Mouse (Mus musculus): ENCODE results near the gene Ccn5. TPM values are rescaled to one million over a fixed set of nuclear protein-coding genes. Genes with fewer than 3 reads are reported as not detected.

Gene Ccn5
- total RNA-seq (2021), result 1 to 10 TPM; 1.5 to 2.0 TPM

DNA sequence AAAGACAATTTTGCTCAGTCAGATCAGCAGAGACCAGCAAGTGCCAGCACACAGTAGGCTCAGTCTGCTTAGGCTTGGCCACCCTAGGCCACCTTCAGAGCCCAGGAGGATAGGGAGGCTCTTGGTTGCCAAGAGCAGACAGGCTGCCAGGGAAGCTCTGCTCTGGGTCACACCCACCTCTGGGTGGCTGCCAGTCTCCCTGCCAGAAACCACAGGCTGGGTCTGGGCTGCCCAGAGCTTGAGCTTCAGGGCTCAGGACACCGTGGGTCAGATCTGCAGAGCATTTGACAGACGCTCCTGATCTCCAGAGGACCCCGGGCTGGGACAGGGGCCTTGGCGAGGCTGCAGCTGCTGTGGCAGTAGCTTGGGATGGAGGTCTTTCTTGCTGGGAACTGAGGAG lies at the start of gene Ccn5:
Ccn5 (plus strand) TSS at position 255 of the 400 bp plus-strand sequence.
- peak; percentile 81 to 82 for DNase-seq
- intact Hi-C loops (cut with DNase I), result loop anchor here (5.0 to 10.0 kb wide), 2 partner anchors 218 to 286 kb away; partner anchors contain the start of gene Ttpal

DNA sequence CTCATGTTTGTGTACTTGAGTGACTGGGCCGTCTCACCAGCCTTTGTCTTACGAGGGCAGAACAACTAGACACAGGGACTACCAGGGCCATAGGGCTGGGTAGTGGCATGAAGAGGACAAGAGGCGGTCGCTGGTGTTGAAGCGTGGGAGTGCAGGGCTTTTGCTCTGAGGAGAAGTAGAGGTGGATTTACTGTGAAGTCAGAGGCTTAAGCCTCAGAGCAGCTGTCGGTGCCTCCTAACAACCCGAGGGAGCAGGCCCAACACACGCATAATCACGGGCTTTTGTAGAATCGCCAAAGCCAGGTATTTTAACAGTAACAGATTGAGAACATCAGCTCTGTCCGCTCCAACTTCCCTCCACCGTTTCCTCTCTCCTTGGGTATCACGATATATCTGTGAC lies 44.0 kb upstream of the Ccn5 start:
- DNase-seq, result no peak
- intact Hi-C loops (cut with DNase I), result no loop called here

DNA sequence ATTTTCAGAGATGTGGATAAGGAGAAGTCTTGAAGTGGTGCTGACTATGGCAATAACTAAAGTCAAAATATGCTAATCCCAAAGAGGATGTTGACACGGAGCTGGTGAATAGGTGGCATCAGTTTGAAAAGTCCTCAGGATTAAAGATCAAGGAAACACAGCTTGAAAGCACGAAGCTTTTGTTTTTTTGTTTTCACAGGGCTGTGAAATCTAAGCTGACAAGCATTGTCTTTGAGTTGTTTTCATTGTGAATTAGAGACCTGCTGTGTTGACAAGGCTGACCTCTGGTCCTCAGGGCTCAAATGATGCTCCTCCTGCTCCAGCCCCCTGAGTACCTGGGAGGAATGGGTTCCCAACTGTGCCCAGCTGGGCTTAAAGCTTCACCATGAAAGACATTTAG lies 43.6 kb upstream of the Ccn5 start:
- no peak for DNase-seq
- intact Hi-C loops (cut with DNase I), result no loop called here

DNA sequence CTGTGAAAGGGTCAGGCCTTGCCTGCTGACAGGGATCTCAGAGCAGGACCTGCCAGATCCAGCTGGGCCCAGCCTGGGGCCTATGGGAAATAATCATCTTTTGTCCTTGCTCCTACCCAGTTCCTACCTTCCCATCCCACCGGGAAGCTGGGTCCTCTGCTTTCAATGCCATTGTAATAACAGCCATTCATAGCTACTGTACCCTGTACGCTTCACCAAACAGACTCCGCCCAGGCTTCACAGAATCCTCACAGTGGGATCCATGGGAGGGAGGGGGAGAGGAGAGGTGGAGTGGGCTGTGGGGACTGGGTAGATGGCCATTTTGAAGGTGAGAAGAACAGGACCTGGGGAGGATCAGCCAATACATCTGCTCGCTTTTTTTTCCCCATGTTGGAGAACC lies 41.8 kb upstream of the Ccn5 start:
- intact Hi-C loops (cut with DNase I), result no loop called here
- no peak for DNase-seq

DNA sequence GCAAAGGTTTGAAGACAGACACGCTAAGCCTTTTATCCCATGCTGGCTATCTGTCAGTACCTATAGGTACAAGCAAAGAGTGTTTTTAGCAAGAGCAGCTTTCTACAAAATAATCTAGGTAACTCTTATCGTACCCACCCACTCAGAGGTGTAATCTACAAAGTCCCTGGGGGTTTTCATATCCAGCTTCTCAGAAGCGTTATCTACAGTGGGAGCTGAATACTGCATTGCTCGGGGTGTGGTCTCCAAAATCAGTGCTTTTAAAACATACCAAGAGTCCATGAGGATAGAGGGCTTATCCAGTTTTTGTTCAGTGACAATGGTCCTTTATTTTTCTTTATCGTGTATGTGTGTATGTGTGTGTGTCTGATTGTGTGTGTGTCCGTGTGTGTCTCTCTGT lies 37.3 kb upstream of the Ccn5 start:
- intact Hi-C loops (cut with DNase I), result loop anchor here (10.0 kb wide), 4 partner anchors 49 to 249 kb away; no protein-coding TSS in a partner anchor
- no peak for DNase-seq

DNA sequence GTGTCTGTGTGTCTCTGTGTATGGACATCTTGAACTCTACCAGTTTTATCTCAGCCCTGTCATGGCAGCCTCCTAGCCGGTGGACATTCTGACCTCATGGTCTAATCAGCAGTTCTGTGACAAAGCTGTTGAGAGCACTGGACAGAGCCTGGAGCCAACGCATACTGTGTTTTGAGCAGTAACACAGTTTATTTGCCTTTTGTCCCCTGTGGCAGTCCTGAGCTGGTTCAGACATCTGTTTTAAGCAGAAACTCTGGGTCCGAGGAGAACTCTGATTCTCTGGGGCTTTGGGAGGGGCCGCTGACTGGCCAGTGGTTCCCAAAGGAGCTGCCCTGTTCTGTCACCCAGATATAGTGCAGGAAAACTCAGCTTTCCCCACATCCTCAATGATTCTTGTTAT lies 36.8 kb upstream of the Ccn5 start:
- peak in 1 of 2 experiments; percentile 17 for DNase-seq

DNA sequence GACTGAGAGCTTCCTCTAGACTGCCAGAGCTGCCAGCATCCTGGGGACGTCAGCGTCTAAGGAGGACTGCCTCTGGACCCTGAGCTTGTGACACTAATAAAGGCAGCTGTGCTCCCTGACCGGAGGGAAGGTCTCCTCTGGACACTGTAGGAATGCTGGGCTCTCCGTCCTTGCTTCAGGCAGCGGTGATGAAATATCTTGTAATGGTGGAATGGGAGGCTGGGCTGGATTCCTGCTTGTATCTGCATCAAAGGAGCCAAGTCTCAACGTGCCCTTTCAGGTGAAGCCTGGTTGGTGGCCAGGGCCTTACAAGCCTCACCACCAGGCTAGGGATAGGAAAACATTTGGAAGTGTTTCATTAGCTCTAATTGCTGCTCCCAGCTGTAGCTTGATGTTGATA lies 33.6 kb upstream of the Ccn5 start:
- intact Hi-C loops (cut with DNase I), result loop anchor here (10.0 kb wide), 4 partner anchors 48 to 252 kb away; no protein-coding TSS in a partner anchor
- DNase-seq, result no peak

More for the DNA sequence above, 36.8 kb upstream of the Ccn5 start:
- intact Hi-C loops (cut with DNase I), result loop anchor here (10.0 kb wide), 4 partner anchors 49 to 249 kb away; no protein-coding TSS in a partner anchor

DNA sequence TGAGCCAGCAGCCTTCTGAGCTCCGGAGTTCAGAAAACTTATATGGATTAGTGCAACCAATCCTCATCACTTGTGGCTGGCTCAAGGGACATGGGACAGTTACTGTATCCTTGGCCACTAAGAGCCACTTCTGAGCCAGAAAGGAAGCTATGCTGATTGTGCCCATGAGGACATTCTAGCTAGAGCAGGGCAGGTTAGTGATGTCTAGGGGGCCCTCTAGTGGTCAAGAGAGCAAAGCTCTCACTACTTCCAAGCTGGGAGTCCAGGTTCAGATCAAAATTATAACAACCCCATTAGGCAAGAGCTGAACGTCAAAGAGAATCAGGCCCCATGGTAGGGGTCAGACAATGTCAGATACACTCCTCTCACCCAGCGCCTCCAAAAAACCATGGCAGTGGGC lies 33.0 kb upstream of the Ccn5 start:
- DNase-seq, result peak; percentile 46 to 47
- intact Hi-C loops (cut with DNase I), result loop anchor here (10.0 kb wide), 4 partner anchors 47 to 253 kb away; no protein-coding TSS in a partner anchor

DNA sequence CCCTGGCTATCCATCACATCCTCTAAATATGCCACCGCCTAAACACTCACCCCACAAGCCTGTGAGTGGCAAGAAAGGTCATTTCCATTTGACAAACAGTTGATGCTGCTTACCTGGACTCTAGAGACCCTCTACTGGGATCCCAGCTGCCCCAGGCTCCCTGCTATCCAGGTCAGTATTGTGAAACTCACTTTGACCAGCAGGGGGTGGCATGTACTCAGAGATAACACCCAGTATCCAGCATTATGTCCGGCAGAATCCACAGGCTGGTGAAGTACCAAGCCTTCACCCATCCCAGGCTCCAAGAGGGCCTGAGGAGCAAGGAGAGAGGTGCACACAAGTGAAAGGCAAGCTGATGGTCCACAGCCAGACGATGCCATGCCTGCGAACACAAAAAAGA lies 32.2 kb upstream of the Ccn5 start:
- peak; percentile 70 to 71 for DNase-seq
- intact Hi-C loops (cut with DNase I), result loop anchor here (10.0 kb wide), 4 partner anchors 46 to 254 kb away; no protein-coding TSS in a partner anchor

DNA sequence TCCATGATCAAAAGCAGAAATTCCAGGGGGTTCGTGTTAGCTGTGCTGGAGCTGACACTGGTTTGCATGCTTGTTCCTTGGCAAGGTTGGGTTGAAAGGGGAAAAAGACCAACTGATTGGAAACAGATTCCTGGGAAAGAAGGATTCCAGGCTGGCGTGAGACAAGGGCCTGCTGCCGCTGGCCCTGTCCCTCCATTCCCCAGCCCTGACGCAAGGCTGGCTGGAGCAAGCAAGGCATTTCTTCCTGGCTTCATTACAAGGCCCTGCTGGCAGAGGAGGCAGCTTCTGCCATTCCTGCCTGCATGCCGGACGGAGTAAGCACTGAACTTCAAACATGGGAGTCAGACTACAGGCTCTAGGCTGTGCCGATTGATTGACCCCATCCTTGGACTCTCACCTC lies 22.2 kb upstream of the Ccn5 start:
- intact Hi-C loops (cut with DNase I), result no loop called here

DNA sequence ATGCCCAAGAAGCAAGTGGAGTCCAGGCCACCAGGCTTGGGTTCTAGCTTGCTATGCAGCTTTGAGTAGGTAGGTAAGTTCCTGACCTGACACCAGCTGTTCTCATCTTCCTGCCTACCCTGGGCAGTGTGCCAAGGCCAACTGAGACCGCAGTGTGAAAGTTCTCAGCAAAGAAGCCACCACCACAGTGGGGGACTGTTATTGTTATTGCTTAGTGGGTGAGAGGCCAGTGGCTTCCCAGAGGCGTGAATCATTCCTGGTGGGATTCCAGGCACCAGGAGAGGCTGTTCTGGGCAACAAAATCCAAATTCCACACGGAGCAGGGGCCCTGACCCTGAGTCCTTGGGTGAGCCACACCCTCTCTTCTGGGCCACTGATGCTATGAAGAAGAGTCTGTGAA lies 19.8 kb upstream of the Ccn5 start:
- intact Hi-C loops (cut with DNase I), result no loop called here
- peak; percentile 35 to 36 for DNase-seq

More for the DNA sequence above, 22.2 kb upstream of the Ccn5 start:
- peak; percentile 57 to 66 for DNase-seq

DNA sequence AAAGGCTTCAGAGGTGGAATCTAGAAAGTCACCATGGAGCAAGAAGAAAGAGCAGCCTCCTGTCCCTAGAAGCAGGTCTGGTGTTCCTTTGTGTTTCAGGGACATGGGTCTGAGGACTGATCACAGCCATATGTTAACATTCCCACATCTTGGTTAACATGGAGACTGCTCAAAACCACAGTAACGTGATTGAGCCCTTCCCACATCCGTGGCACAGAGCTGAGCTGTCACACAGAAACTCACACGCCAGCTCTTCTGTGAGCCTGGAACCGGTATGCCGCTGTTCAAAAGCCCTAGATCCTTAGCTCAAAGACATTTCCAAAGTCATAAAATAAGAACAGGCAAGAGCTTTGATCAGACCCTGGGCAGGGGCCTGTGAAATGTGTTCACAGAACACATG lies 19.3 kb upstream of the Ccn5 start:
- no peak for DNase-seq
- intact Hi-C loops (cut with DNase I), result no loop called here

DNA sequence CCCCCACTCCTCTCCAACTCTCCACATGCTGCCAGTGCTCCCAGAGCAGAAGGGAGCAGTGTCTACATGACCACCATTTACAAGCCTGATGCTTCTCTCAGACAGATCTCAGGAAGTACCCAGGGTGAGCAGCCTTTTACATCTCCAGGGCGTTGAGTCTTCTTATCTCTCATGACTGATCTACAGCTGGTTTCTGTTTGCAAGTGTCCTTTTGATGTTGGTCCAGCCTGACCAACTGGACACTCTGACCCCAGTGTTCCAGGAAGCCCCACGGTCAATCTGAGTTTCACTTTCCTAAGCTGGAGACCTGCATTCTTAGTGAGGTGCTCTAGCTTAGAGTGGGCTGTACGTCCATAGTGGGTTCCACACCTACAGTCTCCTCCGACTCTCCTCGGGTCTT lies 16.8 kb upstream of the Ccn5 start:
- intact Hi-C loops (cut with DNase I), result no loop called here

DNA sequence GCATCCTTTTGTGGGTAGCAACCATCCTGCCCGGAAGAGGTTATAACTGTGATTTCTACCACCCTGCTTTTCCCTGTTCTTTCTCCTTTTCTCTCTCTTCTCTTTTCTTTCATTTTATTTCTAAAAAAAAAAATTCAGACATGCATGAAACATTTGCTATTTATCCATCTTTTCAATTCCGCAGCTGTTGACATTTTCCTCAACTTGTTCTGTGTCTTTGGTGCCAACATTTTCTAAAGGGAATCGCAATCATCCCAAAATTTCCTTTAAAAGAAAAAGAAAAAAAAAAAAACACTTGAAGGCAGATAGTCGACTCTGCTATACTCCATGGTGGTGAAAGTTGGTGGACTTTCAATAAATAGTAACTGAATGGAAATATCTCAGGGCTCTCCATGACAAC lies 11.5 kb upstream of the Ccn5 start:
- intact Hi-C loops (cut with DNase I), result no loop called here
- no peak for DNase-seq

More for the DNA sequence above, 16.8 kb upstream of the Ccn5 start:
- DNase-seq, result no peak

DNA sequence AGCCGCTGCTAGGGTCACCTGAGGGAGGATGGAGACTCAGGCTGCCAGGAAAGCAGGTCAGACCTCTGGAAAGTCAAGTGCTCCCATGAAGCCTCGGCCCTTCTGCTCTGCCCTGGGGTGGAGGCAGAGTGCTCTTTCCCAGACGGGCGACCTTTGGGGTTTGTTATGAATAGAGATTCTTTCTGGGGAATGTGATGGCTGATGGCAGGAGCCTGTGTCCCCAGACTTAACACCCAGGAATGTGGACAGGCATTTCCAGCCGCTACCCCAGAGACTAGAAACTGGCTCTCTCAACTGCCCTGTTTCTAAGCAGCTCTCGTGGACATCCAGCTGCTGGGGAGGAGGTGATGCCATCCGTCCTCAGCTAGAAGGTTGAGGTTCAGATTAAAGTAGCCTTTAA lies 11.0 kb upstream of the Ccn5 start:
- intact Hi-C loops (cut with DNase I), result no loop called here
- DNase-seq, result no peak

DNA sequence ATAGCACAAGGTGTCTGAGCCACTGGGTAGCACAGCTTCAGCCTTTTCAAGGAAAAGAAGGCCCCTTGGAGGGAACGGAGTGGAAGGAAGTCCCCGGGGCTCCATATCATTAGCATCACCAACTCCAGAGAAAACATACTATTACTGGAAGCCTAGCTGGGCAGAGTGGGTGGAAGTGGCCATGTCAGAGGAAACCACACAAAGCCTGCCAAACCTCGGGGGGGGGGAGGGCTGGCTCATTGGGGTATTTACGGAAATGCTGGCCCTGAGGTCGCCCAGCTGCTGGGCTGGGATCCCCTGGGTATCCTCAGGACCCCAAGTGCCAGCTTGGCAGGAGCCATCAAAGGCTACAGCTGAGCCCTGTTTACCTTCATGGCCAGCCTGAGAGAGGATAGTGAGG lies 7.6 kb upstream of the Ccn5 start:
- intact Hi-C loops (cut with DNase I), result no loop called here
- DNase-seq, result no peak

DNA sequence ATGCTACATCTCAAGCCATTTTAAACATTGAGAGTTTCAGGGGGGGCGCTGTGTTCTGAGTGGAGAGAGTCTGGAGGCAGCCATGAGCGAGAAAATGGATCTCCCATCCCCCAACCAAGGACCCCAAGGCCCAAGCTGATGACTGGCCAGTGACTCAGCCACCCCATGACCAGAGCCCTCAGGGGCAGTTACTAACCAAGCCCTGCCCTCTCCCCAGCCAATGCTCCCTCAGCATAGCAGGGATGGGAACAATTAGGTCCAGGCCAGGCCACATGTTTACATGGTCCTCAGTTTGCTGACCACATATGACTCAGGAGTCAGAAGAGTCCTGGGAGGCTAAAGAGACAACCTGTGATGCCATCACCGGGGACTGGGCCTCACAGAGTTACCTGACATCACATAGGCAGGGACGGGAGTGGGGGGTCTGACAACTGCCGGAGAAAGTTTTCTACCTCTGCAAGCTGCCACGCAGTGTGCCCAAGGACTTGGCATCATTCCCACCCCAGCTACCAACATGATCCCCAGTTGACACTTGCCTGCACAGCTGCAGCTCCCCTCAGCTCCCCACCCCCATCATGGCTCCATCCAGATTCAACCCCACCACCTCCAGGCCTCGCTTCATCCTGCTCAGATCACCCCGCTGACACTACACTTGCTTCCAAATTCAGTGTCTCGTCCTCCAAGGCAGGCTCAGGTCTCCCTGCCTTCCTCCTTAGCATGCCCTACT lies 5.8 kb upstream of the Ccn5 start:
- intact Hi-C loops (cut with DNase I), result no loop called here
- no peak for DNase-seq

DNA sequence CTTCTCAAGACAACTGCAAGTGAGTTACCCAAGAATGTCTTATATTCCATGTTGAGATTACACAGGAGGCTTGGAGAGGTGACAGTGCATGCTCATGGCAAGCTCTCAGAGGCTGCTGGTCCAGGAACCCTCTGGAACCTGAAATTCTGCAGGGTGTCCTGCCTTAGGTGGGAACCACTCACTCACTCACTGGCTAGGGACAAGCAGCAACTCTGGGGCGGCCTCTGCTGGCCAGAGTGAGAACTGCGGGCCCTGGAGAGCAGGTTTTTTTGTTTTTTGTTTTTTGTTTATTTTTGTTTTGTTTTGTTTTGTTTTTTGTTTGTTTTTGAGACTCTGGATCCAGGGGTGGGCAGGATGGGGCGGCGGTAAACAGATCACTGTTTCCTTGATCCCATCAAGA lies 2.6 kb downstream of the Ccn5 start:
- peak; percentile 56 to 78 for DNase-seq
- intact Hi-C loops (cut with DNase I), result loop anchor here (5.0 to 10.0 kb wide), 2 partner anchors 221 to 288 kb away; partner anchors contain the start of gene Ttpal

DNA sequence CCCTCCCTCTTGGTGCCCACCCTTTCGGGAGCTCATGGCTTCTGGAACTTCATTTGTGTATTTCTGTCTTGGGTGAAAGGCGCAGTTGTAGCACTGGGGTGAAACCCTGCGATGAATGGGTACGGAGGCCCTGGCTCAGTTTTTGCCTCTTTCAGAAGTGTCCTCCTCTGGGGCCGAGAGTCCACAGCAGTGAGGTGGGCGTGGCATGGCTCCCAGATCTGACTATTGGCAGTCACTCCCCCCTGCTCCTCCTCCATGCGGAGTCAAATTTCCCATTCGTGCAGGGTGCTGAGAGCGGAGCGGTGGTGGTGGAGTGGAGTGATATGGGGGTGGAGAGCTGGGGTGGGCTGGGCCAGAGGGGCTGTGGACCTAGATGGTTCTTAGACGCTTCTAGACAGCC lies 3.1 kb downstream of the Ccn5 start:
- intact Hi-C loops (cut with DNase I), result loop anchor here (5.0 to 10.0 kb wide), 2 partner anchors 221 to 289 kb away; partner anchors contain the start of gene Ttpal
- DNase-seq, result no peak

DNA sequence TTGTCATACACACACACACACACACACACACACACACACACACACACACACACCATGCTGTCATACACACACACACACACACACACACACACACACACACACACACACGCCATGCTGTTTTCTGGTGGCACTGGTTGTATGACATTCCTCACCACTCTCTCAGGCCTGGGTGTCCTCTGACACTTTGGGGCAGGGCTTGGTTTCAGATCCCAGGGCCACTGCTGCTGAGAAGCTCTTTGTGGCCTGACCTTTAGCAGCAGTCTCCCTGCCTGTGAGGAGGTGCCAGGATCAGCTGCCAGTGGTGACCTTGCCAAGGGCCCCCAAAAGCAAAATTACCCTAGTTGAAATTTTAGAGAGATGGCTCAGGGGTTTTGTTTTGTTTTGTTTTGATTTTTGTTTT lies 5.2 kb downstream of the Ccn5 start:
- no peak for DNase-seq
- intact Hi-C loops (cut with DNase I), result loop anchor here (10.0 kb wide), 1 partner anchor 291 kb away; no protein-coding TSS in a partner anchor

DNA sequence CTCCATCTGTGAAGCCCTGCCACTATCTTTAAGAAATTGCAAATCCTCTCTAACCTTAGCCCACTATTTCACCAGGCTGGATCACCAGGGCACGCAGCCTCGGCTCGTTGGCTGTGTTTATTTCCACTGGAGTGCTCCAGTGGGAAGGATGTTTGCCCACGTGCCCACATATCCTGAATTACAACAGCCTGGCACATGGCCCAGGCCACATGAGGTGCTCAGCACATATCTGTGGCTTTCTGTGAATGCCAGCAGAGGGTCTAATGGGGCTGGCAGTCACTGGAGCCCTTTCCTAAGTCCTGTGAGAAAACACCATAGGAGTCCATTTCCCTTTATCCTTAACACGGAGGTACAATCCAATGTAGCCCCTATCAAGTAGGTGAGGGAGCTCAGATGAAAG lies 5.8 kb downstream of the Ccn5 start:
- DNase-seq, result no peak
- intact Hi-C loops (cut with DNase I), result loop anchor here (10.0 kb wide), 1 partner anchor 292 kb away; no protein-coding TSS in a partner anchor

DNA sequence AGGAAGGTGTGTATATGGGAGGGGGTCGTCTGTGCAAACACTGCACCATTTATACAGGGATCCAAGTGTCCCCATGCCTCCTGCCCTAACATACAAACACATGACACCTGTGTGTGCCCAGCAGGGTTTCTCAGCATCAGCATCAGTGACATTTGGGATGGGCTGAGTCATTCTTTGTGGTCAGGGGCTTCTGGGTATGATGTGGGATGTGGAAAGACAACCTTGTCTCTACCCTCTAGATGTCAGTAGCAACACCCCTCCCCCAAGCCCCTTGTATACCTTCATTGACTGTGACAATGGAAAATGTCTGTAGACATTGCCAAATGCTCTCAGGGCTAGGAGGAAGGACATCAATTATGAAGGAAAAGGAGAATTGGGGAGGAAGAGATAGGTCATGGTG lies 10.5 kb downstream of the Ccn5 start:
- DNase-seq, result no peak
- intact Hi-C loops (cut with DNase I), result loop anchor here (10.0 kb wide), 1 partner anchor 46 kb away; no protein-coding TSS in a partner anchor
